Mouse (Mus musculus) ES-E14 (cell line): ENCODE data around the gene Shcbp1l.

Source experiments
- CHD2 ChIP-seq: IDR thresholded peaks from 2 replicates; pipeline ENCODE4 v1.6.1; 2014; ENCODE audit warnings: mild to moderate bottlenecking, low read depth, low read length, inconsistent platforms
- ZC3H11A ChIP-seq: IDR thresholded peaks from 2 replicates; pipeline ENCODE4 v1.6.1; 2012; ENCODE audit warnings: low read depth, mild to moderate bottlenecking, inconsistent platforms, low read length, borderline replicate concordance
- ZNF384 ChIP-seq: IDR thresholded peaks from 2 replicates; pipeline ENCODE4 v1.6.1; 2012; ENCODE audit warnings: low read depth, low read length, inconsistent platforms

DNA sequence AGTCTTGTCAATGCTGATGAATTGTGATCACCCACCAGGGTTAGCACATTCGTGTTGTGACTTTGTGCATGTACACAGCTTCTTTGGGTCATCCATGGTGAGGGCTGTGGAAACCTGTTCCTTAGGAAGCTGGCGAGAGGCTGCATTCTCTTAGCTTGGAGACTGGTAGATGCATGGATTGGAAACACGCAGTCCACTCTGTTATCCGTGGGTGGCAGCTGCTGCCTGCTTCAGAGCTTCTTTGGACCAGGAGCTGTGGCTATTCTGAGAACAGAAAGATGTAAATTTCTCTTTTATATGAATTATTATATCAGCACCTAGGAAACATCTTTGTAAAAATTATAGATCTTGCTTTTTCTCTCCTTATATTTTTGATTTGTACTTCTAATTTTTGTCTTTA is 15.8 kb downstream of the Shcbp1l start:
- no peak for TF ChIP-seq CHD2
- TF ChIP-seq ZC3H11A = no peak
- no peak for TF ChIP-seq ZNF384
